Mouse (Mus musculus): ENCODE data around the gene Sdc1. TPM values are rescaled to one million over a fixed set of nuclear protein-coding genes. Genes with fewer than 3 reads are reported as not detected.
A peak's percentile ranks its signal among the peaks of the same experiment; 100 is the strongest.

Gene Sdc1
- total RNA-seq, 2 experiments from 2014 or later, result 1.6 to 3.2 TPM

GRCm38 (mm10) chr12:8781681-8782378 lies 10.7 kb downstream of the Sdc1 start:
- DNase-seq (ENCODE audit: low spot score in 2 of 2), result no peak

- no peak for DNase-seq (ENCODE audit: low spot score in 2 of 2)
These were observed 11.4 kb downstream of the Sdc1 start for GRCm38 (mm10) chr12:8782565-8782964.

- no peak for DNase-seq (ENCODE audit: low spot score in 2 of 2)
These were observed 13.1 kb downstream of the Sdc1 start for GRCm38 (mm10) chr12:8784189-8784588.

- DNase-seq (ENCODE audit: low spot score in 2 of 2), result no peak
These were observed 15.4 kb downstream of the Sdc1 start for GRCm38 (mm10) chr12:8786476-8786875.

GRCm38 (mm10) chr12:8786984-8787730 lies 16.0 kb downstream of the Sdc1 start:
- DNase-seq (ENCODE audit: low spot score in 2 of 2), result no peak

- DNase-seq (ENCODE audit: low spot score in 2 of 2), result no peak
These were observed 17.3 kb downstream of the Sdc1 start for GRCm38 (mm10) chr12:8788469-8788868.

GRCm38 (mm10) chr12:8790615-8791014 lies 19.5 kb downstream of the Sdc1 start:
- no peak for DNase-seq (ENCODE audit: low spot score in 2 of 2)

- no peak for DNase-seq (ENCODE audit: low spot score in 2 of 2)
These were observed 22.4 kb downstream of the Sdc1 start for GRCm38 (mm10) chr12:8793410-8794051.

GRCm38 (mm10) chr12:8797936-8798335 lies 26.8 kb downstream of the Sdc1 start:
- no peak for DNase-seq (ENCODE audit: low spot score in 2 of 2)

GRCm38 (mm10) chr12:8798486-8799020 lies 27.4 kb downstream of the Sdc1 start:
- DNase-seq (ENCODE audit: low spot score in 2 of 2), result no peak

- no peak for DNase-seq (ENCODE audit: low spot score in 2 of 2)
These were observed 32.4 kb downstream of the Sdc1 start for GRCm38 (mm10) chr12:8803421-8804076.

GRCm38 (mm10) chr12:8804077-8804456 lies 32.9 kb downstream of the Sdc1 start:
- no peak for DNase-seq (ENCODE audit: low spot score in 2 of 2)

GRCm38 (mm10) chr12:8804934-8805722 lies 34.0 kb downstream of the Sdc1 start:
- DNase-seq (ENCODE audit: low spot score in 2 of 2), result no peak

GRCm38 (mm10) chr12:8809086-8809485 lies 38.0 kb downstream of the Sdc1 start:
- no peak for DNase-seq (ENCODE audit: low spot score in 2 of 2)

GRCm38 (mm10) chr12:8809626-8810025 lies 38.5 kb downstream of the Sdc1 start:
- DNase-seq (ENCODE audit: low spot score in 2 of 2), result no peak

GRCm38 (mm10) chr12:8810966-8811365 lies 39.8 kb downstream of the Sdc1 start:
- no peak for DNase-seq (ENCODE audit: low spot score in 2 of 2)

GRCm38 (mm10) chr12:8811441-8811871 lies 40.3 kb downstream of the Sdc1 start:
- DNase-seq (ENCODE audit: low spot score in 2 of 2), result no peak

GRCm38 (mm10) chr12:8811894-8812560 lies 40.9 kb downstream of the Sdc1 start:
- DNase-seq (ENCODE audit: low spot score in 2 of 2), result no peak

GRCm38 (mm10) chr12:8817467-8818232 lies 46.5 kb downstream of the Sdc1 start:
- DNase-seq (ENCODE audit: low spot score in 2 of 2), result peak; percentile 7 to 10

Measured in layer of hippocampus, postnatal 14 days (tissue).